Mouse (Mus musculus) colon, adult 2 months (tissue): ENCODE data around the gene Rbm43. TPM values are rescaled to one million over a fixed set of nuclear protein-coding genes. Genes with fewer than 3 reads are reported as not detected.

Experiments
- polyA plus RNA-seq: library from polyadenylated mRNA; depleted of rRNA; stranded (reverse); fragments of >200 nt; gene quantifications from 2 replicates; pipeline ENCODE4 v1.2.3, GENCODE M21; 2012; rRNA removed

Rbm43 gene
- polyA plus RNA-seq = 8.0 TPM in 2 replicates

GRCm38 (mm10) chr2:51934574-51935334, at the start of gene Rbm43:
TSS of gene Rbm43 (minus strand) at chr2:51935163.

GRCm38 (mm10) chr2:51973410-51973968, 38.5 kb upstream of the Rbm43 start, which contains the start of gene Nmi:
TSS of gene Nmi (minus strand) at chr2:51973494.

Other genes starting within 250 kb of the Rbm43 start
- 3.2 and 3.5 TPM in 2 replicates for gene Nmi, start 38.3 kb upstream of the Rbm43 start, polyA plus RNA-seq
- 0.27 TPM in 2 replicates for gene Tnfaip6, start 102.8 kb upstream of the Rbm43 start, polyA plus RNA-seq
- gene Rif1, start 137.7 kb upstream of the Rbm43 start, polyA plus RNA-seq = 0.60 and 1.8 TPM in 2 replicates